Mouse (Mus musculus) frontal cortex, postnatal 14 days (tissue): Measurements from ENCODE around the gene Nup210.
"Not testable (repeated sequence)": the region's sequence is repeated elsewhere in the genome, so short reads cannot be mapped to it uniquely, and the experiment has no call there.

Source experiments
- DNase-seq, 2 experiments: peaks; one replicate each; pipeline ENCODE4 v3.0.0; 2022; ENCODE audit warnings: low spot score in 2 of 2

Nup210 gene

DNA sequence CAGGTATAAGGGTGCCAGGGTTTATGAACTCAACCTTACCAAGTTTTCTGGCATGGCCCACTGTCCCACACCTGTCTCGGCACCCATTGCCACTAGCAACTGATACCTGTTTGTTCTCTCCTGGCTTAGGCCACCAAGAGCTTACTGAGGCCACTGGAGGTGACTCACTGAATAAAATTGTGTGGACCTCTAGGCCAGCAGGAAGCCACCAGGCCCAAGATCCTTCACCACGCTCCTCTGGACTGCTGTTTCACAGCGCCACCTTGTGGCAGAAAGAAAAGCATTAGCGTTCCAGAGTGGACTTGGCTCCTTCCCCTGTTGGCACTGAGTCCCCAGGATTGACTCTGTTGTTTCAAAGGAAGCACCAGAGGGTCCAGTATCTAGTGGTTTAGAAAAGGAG, 23.2 kb upstream of the Nup210 start:
- peak in 1 of 2 experiments; percentile 57 for DNase-seq

DNA sequence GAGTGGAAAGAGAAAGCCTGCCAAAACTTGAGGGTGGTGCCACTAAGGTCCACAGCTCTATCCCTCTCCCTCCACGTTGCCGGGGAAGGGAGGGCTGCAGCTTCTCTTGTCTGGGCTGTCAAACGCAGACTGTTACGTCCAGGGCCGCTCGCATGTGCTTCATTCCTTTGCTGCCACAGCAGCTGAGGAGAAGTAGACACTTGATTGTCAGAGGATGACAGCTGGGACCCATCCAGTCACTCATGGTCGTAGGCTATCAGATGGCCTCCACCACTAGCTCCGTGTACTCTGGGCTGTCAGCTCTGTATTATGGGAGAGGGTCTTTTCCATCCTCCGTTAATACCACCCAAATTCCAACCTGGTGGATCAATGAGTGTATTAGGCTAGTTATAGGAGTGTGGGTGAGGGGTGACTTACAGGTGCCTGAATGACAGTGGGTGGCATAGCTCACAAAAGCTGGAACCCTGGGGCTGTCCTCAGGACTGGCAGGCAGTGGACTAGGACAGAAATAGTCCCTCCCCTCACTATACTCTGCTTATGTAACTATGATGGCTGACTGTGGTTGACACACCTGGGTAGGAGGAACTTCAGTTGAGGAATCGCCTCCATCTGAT, 20.8 kb upstream of the Nup210 start:
- no peak for DNase-seq

DNA sequence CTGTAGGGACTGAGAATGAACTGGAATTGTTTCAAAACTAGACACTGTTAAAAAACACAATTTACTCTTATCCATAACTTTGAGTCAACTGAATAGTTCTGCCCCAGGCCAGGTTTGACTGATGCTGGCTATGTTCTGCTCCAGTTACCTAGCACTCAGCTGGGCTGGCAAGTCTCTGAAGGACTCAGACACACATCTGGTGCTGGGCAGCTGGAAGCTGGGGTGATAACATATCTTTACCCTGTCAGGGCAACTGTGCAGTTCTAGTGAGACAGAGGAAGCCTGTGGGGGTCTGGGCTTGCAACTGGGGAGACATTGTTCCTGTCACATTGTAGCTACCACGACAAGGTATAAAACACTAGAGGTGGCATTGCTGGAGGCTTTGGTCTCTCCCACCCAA, 14.2 kb upstream of the Nup210 start:
- DNase-seq: no peak

DNA sequence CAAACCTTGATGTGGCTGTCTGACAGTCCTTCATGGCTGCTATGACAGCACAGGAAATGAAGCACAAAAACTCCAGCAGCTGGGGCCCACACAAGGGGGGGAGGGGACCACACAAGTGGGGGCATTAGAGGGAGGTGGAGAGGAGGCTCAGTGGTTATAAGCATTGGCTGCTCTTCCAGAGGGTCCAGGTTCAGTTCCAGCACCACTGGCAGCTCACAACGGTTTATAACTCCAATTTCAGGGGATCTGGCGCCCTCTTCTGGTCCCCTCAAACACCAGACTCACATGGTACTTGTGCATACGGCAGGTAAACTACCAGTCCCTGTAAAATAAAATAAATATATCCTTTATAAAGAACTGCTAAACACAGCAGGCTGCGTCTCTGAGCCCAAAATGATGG, 12.4 kb upstream of the Nup210 start:
- no peak for DNase-seq

DNA sequence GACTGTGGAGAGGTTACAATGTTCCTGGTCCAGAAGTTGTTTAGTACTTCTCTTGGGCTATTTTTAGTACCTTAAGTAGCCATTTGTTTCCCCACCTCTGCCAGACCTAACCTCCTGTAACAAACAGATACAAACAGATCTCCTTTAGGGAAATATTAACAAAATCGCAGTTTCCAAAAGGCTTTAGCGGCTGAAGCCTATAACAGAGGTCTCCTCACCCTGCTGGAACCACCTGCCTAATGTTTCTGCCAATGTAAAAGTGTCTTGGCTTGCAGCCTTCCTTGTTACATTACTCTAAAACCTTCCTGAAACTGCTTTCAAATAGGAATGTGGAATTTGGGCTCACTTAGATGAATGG, 8.6 kb upstream of the Nup210 start:
- no peak for DNase-seq

DNA sequence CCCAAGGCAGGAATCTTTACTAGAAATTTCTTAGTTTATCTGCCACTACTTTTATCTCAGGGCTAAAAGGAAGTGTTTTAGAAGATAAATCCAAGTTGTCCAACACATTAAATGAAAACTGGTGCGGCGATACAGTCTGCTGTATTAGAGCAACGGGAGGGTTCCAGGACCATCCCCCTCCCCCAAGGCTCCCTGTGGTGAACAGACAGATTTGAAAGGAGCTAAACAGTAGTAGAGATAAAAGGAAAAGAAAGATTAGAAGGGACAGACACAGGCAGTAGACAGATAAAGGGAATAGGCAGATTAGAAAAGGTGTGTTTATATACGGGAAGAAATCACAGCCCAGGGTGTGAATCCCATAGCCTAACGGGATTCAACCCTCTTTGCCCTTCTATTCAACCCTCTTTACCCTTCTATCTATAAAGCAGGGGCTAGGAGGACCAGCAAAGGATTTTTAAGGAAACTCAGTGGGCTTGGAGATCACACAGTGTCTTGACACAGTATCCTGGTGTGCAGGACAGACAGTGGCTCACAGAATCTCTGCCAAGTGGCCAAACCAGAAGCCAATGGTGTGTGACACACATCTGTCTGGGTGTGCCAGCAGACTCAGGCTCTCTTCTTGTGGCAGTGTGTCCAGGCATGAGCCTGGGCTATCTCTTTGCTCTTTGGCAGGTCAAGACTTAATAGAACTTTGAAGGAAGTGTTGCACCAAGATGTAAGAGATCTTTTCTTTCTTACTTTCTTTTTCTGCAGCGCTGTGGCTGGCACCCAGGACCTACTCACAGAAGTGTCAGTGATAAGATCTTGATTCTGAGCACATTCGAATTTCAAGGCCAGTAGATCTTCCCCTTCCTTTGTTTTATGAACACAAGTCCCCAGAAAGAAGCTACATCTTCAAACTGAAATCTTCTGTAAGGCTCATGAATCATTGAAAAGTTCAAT, 7.9 kb upstream of the Nup210 start:
- no peak for DNase-seq

DNA sequence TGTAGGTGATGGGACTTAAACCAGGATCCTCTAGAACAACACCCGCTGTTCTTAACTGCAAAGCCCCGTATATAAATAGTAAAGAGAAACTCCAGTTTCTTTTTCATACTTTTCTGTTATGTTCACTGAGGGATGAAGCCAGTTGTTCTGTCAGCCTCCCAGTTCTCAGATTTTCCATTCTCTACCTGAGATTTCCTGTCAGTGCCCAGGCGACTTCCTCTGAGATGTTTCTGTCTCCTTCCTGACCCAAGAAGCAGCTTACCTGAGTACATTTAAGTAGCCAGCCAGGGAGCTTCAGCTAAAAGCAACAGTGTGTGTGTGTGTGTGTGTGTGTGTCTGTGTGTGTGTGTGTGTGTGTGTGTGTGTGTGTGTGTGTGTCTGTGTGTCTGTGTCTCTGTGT, 6.8 kb upstream of the Nup210 start:
- DNase-seq: no peak

DNA sequence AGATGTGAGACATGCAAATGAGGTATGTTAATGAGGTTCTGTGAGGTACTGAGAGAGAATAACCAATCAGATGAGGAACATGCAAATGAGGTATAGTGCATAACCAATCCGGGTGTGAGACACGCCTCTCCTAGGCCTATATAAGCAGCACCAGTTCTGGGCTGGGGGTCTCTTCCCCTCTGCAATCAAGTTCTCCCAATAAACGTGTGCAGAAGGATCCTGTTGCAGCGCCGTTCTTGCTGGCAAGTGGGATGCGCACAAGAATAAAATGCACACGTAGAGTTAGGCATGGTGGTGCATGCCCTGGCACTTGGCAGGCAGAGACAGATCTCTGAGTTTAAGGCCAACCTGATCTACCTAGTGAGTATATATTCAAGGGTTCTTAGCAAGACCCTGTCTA, 4.5 kb upstream of the Nup210 start:
- not testable (repeated sequence) for DNase-seq

DNA sequence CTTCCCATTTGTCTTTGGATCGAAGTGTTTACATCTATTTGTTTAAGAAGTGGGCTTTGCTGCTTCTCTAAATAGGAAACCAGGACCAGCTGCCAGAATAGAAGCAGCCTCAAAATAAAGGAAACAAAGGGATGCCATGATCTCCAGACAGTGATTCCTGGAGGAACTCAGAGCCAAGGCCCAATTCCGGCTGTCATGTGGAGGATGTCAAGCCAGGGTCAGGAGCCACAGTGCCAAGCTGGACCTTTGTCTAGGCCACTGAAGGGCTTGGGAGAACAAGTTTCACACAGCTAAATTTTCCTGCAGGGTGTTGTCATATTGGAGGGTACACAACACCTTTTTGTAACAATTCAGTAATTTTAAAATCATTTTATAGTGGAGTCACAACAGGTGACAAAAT, 3.6 kb upstream of the Nup210 start:
- no peak for DNase-seq

DNA sequence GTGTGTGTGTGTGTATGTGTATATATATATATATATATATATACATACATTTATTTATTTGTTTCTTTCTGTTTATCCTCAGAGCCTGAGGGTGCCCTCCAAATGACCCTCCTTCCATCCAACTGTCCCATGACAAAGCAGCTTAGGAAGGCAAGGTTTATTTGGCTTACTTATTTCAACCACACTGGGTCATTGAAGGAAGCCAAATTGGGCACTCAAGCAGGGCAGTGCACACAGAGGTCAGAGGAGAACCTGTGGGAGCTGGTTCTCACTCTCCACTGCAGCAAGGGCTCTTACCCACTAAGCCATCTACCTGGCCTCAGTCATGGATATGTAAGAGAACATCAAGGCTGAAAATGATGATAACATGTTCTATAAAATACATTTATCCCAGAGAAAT, 1.9 kb upstream of the Nup210 start:
- no peak for DNase-seq

DNA sequence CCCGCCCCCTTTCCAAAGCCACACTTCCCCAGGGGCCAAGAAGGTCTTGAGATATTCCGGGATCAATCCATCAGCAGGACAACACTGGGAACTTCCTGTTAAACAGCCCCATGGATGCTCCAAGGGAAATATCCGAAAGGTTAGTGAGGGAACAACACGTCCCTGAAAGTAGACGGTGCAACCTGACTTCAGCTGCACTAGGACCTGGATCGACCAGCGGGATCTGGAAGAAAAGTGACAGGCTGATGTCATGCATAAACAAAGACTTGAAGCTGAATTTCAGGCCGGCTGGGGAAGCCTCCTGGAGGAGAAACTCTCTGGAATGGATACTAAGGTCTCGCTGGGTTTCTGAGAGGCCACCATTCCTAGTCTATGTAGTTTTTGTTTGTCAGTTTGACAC, 520 bp upstream of the Nup210 start:
- DNase-seq: peak in 1 of 2 experiments; percentile 15

DNA sequence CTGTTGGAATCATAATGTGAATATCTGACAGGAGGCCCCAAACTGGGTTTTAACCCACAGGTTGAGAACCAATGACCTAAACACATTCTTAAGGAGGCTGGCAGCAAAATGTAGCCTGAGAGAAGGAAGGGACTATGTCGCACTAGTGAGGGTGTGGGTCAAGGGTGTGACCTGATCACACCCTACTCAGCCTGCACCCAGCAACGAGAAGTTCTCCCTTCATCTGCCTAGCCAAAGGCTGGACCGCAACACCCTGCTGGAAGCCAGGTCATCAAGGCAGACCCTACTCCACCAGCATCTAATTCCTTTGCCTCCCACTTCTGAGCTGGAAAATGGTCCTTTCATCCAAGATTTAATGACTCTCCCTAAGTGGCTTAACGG, 776 bp downstream of the Nup210 start:
- no peak for DNase-seq

DNA sequence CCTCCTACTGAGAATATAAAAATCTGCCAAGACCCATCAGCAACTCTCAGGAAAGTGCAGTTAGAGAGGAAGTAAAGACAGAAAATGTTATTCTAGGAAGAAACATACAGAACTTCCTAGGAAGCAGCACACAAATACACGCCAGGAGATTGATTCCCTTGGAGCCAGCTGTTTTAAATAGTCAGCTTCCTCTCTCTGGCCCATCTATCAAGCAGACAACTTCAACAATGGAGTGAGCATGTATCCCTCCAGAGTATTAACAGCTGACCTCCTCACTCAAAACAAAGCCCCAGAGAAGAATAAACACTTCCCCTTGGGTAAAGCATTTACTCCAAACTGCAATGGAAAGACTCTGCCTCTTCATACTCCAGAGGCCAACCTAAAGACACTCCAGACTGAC, 1.5 kb downstream of the Nup210 start:
- DNase-seq: no peak

DNA sequence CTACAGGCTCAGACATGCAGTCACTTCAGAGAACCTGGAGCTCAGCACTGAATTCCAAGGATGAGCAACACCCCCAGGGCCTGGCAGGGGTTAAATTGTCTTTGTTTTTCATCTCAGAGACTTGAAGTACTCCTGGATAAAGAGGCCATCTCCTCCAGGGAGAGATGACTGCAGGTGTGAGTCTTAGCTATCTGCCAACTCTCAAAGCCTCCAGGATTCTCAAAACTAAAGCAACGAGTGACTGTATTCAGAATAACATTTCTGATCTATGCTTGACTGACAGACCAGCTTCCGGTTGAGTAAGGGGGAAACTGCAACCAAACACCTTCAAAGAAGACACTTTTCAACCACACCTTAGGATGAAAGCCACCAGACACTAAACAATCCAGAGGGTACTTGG, 1.9 kb downstream of the Nup210 start:
- no peak for DNase-seq

DNA sequence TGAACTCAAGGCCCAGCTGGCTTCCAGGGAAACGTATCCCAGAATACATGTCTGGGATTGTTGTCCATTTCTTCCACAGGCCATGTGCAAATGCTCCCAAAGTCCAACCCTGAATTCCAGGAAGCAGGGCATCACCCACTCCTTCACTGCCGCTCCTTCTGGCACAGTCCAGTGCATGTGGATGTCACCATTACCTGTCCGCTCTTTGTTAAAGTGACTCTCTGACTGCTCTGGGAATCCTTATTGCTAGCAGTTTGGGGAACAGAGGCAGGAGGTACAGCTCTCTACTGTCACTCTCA, 4.7 kb downstream of the Nup210 start:
- no peak for DNase-seq

DNA sequence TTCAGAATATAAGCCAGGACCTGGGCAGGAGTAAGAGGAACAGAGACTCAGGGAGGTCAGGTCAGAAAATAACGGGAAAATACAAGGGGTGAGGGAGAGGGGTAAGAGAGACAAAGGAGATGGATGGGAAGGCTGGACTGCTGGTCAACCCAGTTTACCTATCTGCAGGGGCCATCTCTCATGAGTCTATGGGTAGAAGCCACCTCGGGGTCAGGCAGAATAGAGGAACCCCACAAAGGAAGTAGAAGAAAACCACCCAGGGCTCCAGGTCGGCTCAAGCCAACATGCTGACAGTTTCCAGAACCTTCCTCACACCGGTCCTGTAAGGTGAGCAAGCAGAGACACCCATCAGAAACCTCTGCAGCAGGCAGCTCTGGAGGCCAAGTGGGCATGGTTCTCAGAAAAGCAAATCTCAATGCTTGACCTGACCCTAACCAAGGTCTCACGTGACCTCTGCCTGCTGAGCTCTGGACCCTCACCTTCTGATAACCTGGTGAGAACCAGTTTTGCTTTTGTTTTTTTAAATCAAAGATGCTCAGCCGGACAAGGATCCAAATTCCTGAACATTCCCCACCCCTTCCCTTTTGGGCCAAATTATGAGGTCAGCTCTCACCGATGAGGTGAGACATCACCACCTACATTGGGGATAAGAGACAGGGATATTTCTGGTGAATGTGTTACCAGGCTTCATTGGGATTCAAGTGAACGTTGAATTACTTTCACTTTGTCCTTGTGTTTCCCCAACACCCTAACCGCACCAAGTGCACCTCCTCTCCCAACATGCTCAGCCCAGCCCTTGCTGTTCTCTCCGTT, 5.3 kb downstream of the Nup210 start:
- DNase-seq: no peak

DNA sequence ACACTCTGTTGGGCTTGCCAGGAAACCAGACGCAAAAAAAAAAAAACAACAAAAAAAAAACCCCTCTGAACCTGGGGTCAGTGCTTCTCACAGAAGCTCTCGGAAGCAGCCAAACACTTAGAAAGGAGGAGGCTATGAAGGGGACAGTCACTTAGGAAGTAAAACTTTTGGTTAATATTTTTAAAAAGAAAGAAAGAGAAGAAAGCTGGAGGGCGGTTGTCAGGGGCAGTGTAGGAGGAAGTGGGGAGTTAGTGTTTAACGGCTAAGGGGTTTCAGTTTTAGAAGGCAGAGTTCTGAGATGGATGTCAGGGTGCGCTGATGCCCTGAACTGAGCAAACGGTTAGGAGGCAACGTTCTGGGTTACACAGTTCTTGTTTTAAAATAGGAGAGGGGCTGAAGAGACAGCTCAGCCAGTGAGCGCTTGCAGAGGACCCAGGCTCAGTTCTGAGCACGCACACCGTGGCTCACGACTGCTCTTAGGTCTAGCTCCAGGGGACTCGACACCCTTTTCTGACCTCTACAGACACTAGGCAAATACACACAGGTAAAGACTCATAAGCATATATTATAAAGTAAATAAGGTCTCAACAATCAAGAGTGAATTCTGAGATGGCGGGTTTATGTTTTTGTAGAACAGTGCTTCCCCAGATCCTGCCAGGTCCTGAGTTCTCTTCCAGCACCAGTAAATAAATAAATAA, 6.2 kb downstream of the Nup210 start:
- DNase-seq: no peak

DNA sequence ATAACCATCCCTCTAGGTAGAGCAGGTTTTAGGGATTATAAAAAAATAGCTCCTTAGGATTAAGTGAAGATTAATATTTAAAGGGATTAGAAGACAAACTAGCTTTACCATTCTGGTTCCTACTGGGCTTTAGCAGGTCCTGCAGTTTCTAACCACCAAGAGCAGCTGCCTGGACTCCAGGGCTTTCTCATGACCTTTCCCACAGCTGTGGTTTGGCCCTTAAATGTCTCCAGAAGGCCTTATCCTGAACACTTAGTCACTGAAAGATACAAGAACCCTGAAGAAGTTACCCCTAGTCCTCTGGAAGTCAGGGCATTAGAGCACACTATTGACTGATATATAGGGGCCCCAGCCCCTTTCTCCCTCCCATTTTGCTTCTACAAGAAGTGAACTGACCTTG, 7.1 kb downstream of the Nup210 start:
- DNase-seq: no peak

DNA sequence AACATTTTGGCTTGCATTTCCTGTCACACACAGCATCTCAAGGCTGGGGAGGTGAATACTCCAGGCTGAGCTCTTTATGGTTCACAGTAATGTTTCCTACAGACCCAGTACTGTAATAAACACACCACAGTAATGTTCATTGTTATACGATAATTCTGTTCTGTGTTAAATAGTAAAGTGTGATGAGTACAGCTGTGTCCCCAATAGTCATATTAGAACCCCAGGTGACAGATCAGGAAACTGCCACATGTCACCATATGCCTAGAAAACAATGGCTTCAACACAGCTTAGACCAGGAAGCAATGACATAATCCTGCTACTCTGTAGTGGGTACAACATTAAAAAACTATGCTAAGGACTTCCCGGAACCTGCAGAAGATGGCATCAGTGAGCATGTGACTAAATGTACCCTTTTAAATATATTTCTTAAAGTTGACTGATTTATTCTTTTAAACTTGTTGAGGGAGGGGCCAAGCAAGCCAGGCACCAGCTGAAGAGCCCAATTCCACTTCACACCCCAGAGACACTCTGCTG, 7.6 kb downstream of the Nup210 start:
- no peak for DNase-seq

DNA sequence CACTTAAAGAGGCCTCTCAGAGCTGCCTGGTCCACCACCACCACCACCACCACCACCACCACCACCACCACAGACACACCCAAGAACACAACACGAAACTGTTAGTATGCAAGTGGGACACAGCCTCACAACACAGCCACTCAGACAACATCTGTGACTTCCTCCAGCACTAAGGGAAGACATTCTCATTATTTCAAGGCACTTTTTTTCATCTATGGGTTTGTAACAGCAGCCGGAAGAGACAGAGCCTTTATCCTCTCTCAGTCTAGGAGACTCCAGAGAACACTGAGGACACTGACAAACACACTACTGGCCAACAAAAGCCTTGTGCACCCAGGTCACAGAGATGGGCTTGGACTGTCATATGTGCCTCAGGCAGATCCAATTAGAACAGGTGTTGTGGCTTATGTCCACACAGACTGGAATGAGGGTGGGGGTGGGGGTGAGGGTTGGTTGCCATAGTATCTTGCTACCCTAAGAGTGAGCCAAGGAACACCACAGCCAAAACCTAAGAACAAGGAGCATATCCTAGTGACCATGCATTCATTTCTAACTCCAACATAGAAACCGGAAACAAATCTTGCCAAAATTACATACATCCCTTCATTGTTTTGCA, 8.2 kb downstream of the Nup210 start:
- DNase-seq: no peak

DNA sequence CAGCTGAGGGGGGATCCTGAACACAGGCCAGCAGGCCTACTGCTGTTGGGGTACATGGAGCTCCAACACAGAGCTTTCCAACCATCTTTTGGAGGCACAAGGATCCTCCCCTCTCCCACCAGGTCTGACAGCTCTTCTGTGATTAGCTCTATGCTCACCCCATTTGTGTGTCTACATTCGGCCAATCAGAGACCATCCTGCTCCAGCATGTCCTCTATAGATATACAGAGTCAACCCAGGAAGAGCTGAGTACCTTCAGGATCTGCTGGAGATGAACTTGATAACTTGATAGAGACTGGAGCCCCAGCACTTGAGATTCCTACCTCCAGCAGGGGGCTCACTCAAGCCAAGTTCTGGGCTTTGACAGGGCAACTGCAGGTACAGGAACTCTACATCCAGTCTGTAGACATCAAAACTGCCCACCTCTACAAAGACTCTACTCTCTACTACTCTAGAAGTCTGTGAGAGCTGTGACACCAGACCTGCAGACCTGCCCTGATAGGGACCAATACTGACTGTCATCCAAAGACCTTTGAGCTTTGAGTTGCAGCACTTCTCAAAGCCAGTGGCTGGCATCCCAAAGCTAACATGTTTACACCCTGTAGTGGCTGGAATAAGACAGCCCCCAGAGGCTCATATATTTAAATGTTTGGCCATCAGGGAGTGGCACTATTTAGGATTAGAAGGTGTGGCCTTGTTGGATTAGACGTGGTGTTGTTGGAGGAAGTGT, 11.1 kb downstream of the Nup210 start:
- no peak for DNase-seq
